Mouse (Mus musculus) thymus, adult 2 months (tissue): Measurements from ENCODE around the gene Rab5c.

Experiments used
- CTCF ChIP-seq: fragments of 200-500 bp; IDR thresholded peaks from 2 replicates; pipeline ENCODE4 v1.5.1; 2012; ENCODE audit warnings: mild to moderate bottlenecking, control low read depth, low read length, moderate library complexity, borderline replicate concordance; ENCODE audit not compliant: control insufficient read depth, poor library complexity, insufficient read depth; ENCODE audit errors: extremely low read depth
- POLR2A ChIP-seq: fragments of 200-500 bp; IDR thresholded peaks from 2 replicates; pipeline ENCODE4 v1.6.1; 2012; ENCODE audit warnings: mild to moderate bottlenecking, low read length, control low read depth, moderate library complexity; ENCODE audit not compliant: control insufficient read depth, poor library complexity, insufficient read depth; ENCODE audit errors: extremely low read depth

- TF ChIP-seq CTCF (no peak), POLR2A (no peak)
Measured at GRCm38 (mm10) chr11:100718866-100719265, 19.1 kb downstream of the Rab5c start.
